Mouse (Mus musculus) forebrain, postnatal 0 days (tissue): ENCODE results near the gene Mrpl48. TPM values are rescaled to one million over a fixed set of nuclear protein-coding genes. Genes with fewer than 3 reads are reported as not detected.

Experiments
- ATAC-seq: fragments of 200-750 bp; cut with Nextera tagmentation; 2 replicates; pipeline ENCODE4 v1.8.0; 2017; ENCODE audit warnings: mild to moderate bottlenecking, moderate library complexity
- DNase-seq: peaks from one replicate; pipeline ENCODE4 v3.0.0-alpha.2; 2015
- H3K27ac ChIP-seq: fragments of 300-500 bp; sonication (generic); 2 replicates; pipeline ENCODE4 v1.5.1; 2014; ENCODE audit warnings: low read depth, mild to moderate bottlenecking, antibody characterized with exemption, low read length, moderate library complexity, mixed read lengths
- H3K27me3 ChIP-seq: fragments of 300-500 bp; sonication (generic); 2 replicates; pipeline ENCODE4 v1.6.1; 2014; ENCODE audit warnings: mild to moderate bottlenecking, low read length, mixed read lengths; ENCODE audit not compliant: insufficient read depth
- H3K36me3 ChIP-seq: fragments of 300-500 bp; sonication (generic); 2 replicates; pipeline ENCODE4 v1.6.1; 2014; ENCODE audit warnings: mild to moderate bottlenecking, moderate library complexity; ENCODE audit not compliant: insufficient read depth
- H3K4me1 ChIP-seq: fragments of 300-500 bp; sonication (generic); 2 replicates; pipeline ENCODE4 v1.6.1; 2014; ENCODE audit warnings: antibody characterized with exemption; ENCODE audit not compliant: insufficient read depth
- H3K4me2 ChIP-seq: fragments of 300-500 bp; sonication (generic); 2 replicates; pipeline ENCODE4 v1.6.1; 2014; ENCODE audit warnings: low read depth, mild to moderate bottlenecking, moderate library complexity
- H3K4me3 ChIP-seq: fragments of 300-500 bp; sonication (generic); 2 replicates; pipeline ENCODE4 v1.5.1; 2014; ENCODE audit warnings: low read depth, low read length, mixed read lengths
- H3K9ac ChIP-seq: fragments of 300-500 bp; sonication (generic); 2 replicates; pipeline ENCODE4 v1.6.1; 2014; ENCODE audit warnings: mild to moderate bottlenecking
- H3K9me3 ChIP-seq: fragments of 300-500 bp; sonication (generic); 2 replicates; pipeline ENCODE4 v1.6.1; 2016; ENCODE audit warnings: low read length
- CTCF ChIP-seq: sonication (generic); IDR thresholded peaks from 2 replicates; pipeline ENCODE4 v1.5.1; 2016; ENCODE audit warnings: antibody characterized with exemption, control low read depth, low read depth
- WGBS: fragments of 180-500 bp; shearing (Covaris S2); extraction: QIAGEN DNeasy Blood & Tissue Kit; methylation state at CpG from one replicate; pipeline ENCODE4 v1.1.7; 2014; 5-methylcytosine and 5-hydroxymethylcytosine counted together
- polyA plus RNA-seq: library from polyadenylated mRNA; unstranded; fragments of >200 nt; fragmentation: Nextera tagmentation; extraction: Ambion mirVana; gene quantifications from 2 replicates; pipeline ENCODE4 v1.2.1, GENCODE M21; 2015
- total RNA-seq: library from RNA; depleted of rRNA; stranded (reverse); fragments of >200 nt; gene quantifications from 2 replicates; pipeline ENCODE4 v1.2.3, GENCODE M21; 2014

Gene Mrpl48
- total and polyA plus RNA-seq, 2 experiments from 2014 or later, result 28.9 to 88.4 TPM

DNA sequence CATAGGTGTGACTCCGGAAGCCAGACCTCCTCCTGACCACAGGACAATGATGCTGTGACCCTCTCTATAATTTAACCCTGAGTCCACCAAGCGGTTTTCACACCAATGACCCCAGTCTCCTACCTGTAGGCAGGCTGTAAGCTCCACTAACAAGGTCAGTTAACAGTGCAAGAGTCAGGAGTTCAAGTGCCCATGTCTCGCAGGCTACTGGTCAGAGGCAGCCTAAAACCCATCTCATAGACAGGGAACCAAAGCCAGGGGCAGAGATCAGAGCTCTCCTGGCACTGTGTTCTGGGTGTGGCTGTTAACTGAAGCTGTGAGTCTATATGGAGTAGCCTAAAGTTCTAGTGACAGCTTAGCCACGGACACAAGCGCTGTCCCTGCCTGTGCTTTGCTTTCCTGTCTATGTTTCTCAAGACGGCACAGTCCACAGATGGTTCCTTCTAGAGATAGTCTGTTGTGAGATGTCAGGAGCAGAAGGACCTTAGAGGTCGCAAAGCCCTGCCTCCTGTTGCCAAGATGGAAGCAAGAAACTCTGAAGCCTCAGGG lies 105.7 kb downstream of the Mrpl48 start:
- Histone ChIP-seq H3K9me3 (no peaks in the 10 kb centered on the region), H3K9ac (no peak overlapping the region), H3K4me3 (no peak overlapping the region), H3K27ac (no peak overlapping the region), H3K27me3 (no peaks in the 10 kb centered on the region), H3K4me1 (no peaks in the 10 kb centered on the region), H3K36me3 (no peaks in the 10 kb centered on the region), H3K4me2 (no peak overlapping the region)
- no peak for TF ChIP-seq CTCF
- DNase-seq, result no peak
- ATAC-seq, result no peak
- 82% methylated on average over 7 of the region's 7 CpGs for WGBS

DNA sequence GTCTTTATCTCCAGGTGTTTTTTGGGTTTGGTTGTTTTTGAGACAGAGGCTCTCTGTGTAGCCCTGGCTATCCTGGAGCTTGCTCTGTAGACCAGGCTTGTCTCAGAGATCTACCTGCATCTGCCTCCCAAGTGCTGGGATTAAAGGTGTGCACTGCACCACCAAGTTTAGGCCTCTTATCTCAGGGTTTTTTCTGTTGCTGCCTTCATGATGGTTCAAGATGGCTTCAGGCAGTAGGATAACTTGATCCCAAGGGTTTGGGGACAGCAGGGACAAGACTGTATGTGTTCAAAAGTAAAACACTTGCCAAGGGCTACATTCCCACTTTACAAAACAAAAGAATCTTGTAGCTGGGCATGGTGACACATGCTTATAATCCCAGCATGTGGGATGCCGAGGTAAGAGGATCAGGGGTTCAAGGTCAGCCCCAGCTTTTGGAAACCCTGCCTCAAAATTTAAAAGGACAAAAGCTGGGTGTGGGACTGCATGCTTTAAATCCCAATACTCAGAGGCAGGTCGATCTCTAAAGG lies 106.2 kb downstream of the Mrpl48 start:
- Histone ChIP-seq H3K9ac (no peak overlapping the region), H3K36me3 (no peaks in the 10 kb centered on the region), H3K27me3 (no peaks in the 10 kb centered on the region), H3K4me2 (no peak overlapping the region), H3K9me3 (no peaks in the 10 kb centered on the region), H3K27ac (no peak overlapping the region), H3K4me3 (no peak overlapping the region), H3K4me1 (no peaks in the 10 kb centered on the region)
- ATAC-seq (no peak), DNase-seq (no peak)
- no peak for TF ChIP-seq CTCF
- 62% methylated on average over 2 of the region's 2 CpGs for WGBS

GRCm38 (mm10) chr7:100501027-100501843 lies 106.9 kb downstream of the Mrpl48 start:
- H3K4me1 ChIP-seq, result 0 out of 2 replicates have a peak, but pooled peaks cover 2% of the 10 kb centered on the region
- DNase-seq (no peak), ATAC-seq (no peak)
- no peak overlapping the region for H3K27ac ChIP-seq
- no peak overlapping the region for H3K4me2 ChIP-seq
- no peaks in the 10 kb centered on the region for H3K27me3 ChIP-seq
- H3K9me3 ChIP-seq, result no peaks in the 10 kb centered on the region
- WGBS, result 66% methylated on average over 6 of the region's 6 CpGs
- TF ChIP-seq CTCF, result no peak
- no peak overlapping the region for H3K9ac ChIP-seq
- H3K4me3 ChIP-seq, result no peak overlapping the region
- no peaks in the 10 kb centered on the region for H3K36me3 ChIP-seq

DNA sequence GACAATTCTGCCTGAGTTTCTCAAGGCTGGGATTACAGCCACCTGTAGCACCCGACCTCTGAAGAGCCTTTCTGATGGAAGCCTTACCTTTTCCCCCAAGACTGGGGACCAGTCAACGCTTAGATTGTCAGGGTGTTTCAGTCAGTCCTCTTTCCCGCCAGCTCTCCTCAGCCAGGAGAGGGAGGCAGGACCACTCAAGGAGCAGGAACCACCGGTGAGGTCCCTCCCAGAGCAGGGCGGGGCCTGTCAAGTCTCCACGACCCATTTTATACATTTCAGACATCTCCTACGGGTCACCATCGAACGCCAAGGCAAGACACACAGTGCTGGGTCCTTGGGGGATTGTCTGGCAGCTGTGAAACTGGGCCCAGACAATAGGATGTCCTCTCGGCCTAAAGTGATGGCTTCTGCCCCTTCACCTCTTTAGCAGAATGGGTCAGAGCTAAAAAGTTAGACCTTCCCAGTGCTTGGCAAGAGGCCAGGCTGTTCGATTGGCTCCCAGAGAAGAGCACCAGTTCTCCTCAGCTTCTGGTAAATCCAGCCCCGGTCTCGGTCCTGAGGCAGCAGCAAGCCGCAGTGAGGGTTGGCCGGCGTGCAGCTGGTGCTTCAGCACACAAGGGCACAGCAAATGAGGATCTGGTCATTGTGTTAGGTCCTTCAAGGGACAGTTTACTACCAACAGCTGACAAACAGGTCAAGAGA lies 107.7 kb downstream of the Mrpl48 start:
- DNase-seq (no peak), ATAC-seq (no peak)
- Histone ChIP-seq H3K4me2 (no peak overlapping the region), H3K27ac (no peak overlapping the region), H3K27me3 (no peaks in the 10 kb centered on the region), H3K4me3 (no peak overlapping the region), H3K9me3 (no peaks in the 10 kb centered on the region), H3K36me3 (no peaks in the 10 kb centered on the region), H3K4me1 (0 out of 2 replicates have a peak, but pooled peaks cover 6% of the 10 kb centered on the region), H3K9ac (no peak overlapping the region)
- WGBS, result 78% methylated on average over 16 of the region's 16 CpGs
- TF ChIP-seq CTCF, result no peak

DNA sequence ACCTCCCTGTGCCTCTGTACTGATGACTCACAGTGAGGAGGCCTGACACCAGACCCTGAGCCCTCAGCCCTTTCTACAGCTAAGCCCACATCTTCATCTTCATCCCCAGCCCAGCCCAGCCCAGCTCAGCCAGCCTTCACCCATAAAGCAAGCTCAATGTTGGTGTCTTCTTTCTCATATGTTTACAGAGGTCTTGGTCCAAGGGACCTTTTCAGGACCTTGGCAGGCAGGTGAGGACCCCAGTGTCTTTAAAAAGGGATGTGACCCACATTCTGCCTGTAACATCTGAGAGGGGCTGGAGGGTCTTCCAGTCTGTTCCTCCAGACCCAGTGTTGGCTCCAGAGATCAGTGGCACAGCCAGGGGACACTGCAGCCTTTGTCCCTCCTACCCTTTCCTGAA lies 108.6 kb downstream of the Mrpl48 start:
- H3K9me3 ChIP-seq, result no peaks in the 10 kb centered on the region
- no peak for TF ChIP-seq CTCF
- no peak overlapping the region for H3K4me3 ChIP-seq
- ATAC-seq (no peak), DNase-seq (no peak)
- H3K4me2 ChIP-seq, result no peak overlapping the region
- no peaks in the 10 kb centered on the region for H3K36me3 ChIP-seq
- H3K27me3 ChIP-seq, result no peaks in the 10 kb centered on the region
- no peak overlapping the region for H3K27ac ChIP-seq
- 0 out of 2 replicates have a peak, but pooled peaks cover 6% of the 10 kb centered on the region for H3K4me1 ChIP-seq
- H3K9ac ChIP-seq, result no peak overlapping the region

- DNase-seq (no peak), ATAC-seq (no peak)
- H3K27me3 ChIP-seq, result no peaks in the 10 kb centered on the region
- no peak overlapping the region for H3K27ac ChIP-seq
- H3K9me3 ChIP-seq, result no peaks in the 10 kb centered on the region
- no peak for TF ChIP-seq CTCF
- H3K4me3 ChIP-seq, result no peak overlapping the region
- no peak overlapping the region for H3K9ac ChIP-seq
- H3K4me2 ChIP-seq, result no peak overlapping the region
- H3K4me1 ChIP-seq, result peaks cover 15% of the 10 kb centered on the region
- 93% methylated on average over 13 of the region's 13 CpGs for WGBS
- no peaks in the 10 kb centered on the region for H3K36me3 ChIP-seq
Measured at GRCm38 (mm10) chr7:100497982-100498381, 110.1 kb downstream of the Mrpl48 start.

- no peak for TF ChIP-seq CTCF
- Histone ChIP-seq H3K4me1 (peaks cover 20% of the 10 kb centered on the region), H3K27me3 (no peaks in the 10 kb centered on the region), H3K36me3 (no peaks in the 10 kb centered on the region), H3K27ac (no peak overlapping the region), H3K9me3 (no peaks in the 10 kb centered on the region), H3K9ac (no peak overlapping the region), H3K4me3 (no peak overlapping the region), H3K4me2 (no peak overlapping the region)
- ATAC-seq, result no peak
- WGBS, result 84% methylated on average over 4 of the region's 4 CpGs
- no peak for DNase-seq
Measured at GRCm38 (mm10) chr7:100497402-100497801, 110.7 kb downstream of the Mrpl48 start.
